Mouse (Mus musculus) testis, adult 2 months (tissue): ENCODE results near the gene Vstm2b.

Experiments
- CTCF ChIP-seq: fragments of 200-500 bp; IDR thresholded peaks from 2 replicates; pipeline ENCODE4 v1.5.1; 2012; ENCODE audit warnings: low read depth, mild to moderate bottlenecking, inconsistent platforms, low read length, moderate library complexity; ENCODE audit not compliant: control insufficient read depth, insufficient read depth, insufficient replicate concordance
- POLR2A ChIP-seq: fragments of 200-500 bp; IDR thresholded peaks from 2 replicates; pipeline ENCODE4 v1.6.1; 2012; ENCODE audit warnings: low read depth, mild to moderate bottlenecking, inconsistent platforms, low read length, moderate library complexity; ENCODE audit not compliant: control insufficient read depth

DNA sequence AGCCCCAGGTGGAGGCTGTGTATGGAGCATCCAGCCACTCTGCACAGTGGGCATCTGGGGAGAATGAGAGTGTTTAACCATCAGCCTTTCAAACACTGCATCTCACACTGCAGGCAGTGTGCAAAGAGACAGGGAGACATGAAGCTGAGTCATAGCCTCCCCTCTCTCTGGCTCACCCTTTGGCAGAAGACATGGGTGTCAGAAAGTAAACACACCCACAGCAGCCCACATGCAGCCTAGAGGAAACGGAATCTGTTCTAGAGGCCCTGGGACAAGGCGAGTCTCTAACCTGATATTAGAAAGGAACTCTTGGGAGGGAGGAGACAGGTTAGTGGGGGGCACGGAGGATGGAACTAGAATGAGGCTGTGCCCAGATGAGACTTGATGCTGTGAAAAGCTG is 18.6 kb downstream of the Vstm2b start:
- TF ChIP-seq CTCF (no peak), POLR2A (no peak)
